Mouse (Mus musculus): ENCODE measurements around the gene Magix.
A peak's percentile ranks its signal among the peaks of the same experiment; 100 is the strongest.
"Not testable (repeated sequence)": the region's sequence is repeated elsewhere in the genome, so short reads cannot be mapped to it uniquely, and the experiment has no call there.

The Magix gene

DNA sequence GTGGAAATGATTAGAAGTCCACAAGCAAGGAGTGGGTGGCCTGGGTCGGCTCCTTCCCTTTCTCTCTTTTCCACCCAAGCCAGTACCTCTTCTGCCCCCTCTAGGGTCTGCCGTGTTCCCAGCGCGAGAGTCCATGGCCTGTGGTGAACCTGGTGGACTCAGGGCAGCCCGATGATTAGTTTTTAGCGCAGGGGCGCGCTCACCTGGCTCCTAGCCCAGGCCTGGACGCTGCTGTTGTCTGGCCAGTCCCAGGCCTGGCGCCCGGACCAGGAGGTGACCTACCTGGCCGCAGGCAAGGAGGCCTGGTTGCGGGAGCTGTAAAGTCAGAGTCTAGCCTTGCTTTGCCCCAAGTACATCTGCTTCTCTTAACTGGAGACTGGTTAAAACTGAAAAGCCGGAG, at the start of gene Magix:
Magix (minus strand) TSS at position 388 of the 400 bp plus-strand sequence.
- no peak for DNase-seq

- no peak for DNase-seq
Observed at GRCm38 (mm10) chrX:7728922-7729265, 47.8 kb upstream of the Magix start.

GRCm38 (mm10) chrX:7728215-7728921, 47.3 kb upstream of the Magix start, which contains the start of gene Praf2:
Gene Praf2, plus strand, starts transcription at chrX:7728439.
- DNase-seq = peak; percentile 55 to 63

- DNase-seq = no peak
Observed at GRCm38 (mm10) chrX:7727176-7727575, 46.1 kb upstream of the Magix start.

- DNase-seq = no peak
Observed at GRCm38 (mm10) chrX:7725841-7726240, 44.8 kb upstream of the Magix start.

GRCm38 (mm10) chrX:7724135-7724534, 43.1 kb upstream of the Magix start:
- no peak for DNase-seq

GRCm38 (mm10) chrX:7722691-7723090, 41.6 kb upstream of the Magix start:
- no peak for DNase-seq

DNA sequence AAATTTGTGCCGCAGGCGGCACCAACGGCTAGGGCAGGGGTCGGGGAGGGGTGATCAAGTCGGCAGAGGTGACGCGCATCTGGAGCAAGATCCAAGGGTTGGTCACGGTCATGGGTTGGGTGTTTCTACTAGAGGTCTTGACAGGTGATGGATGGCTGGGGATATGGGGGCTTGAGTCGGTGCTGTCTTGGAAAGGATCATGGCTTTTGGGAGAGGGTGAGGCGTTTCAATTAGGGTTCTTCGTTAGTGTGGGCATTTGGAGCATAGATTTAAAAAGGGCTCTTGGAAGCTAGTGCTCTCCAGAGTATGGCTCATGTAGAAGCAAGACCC, 41.2 kb upstream of the Magix start:
- DNase-seq = no peak

DNA sequence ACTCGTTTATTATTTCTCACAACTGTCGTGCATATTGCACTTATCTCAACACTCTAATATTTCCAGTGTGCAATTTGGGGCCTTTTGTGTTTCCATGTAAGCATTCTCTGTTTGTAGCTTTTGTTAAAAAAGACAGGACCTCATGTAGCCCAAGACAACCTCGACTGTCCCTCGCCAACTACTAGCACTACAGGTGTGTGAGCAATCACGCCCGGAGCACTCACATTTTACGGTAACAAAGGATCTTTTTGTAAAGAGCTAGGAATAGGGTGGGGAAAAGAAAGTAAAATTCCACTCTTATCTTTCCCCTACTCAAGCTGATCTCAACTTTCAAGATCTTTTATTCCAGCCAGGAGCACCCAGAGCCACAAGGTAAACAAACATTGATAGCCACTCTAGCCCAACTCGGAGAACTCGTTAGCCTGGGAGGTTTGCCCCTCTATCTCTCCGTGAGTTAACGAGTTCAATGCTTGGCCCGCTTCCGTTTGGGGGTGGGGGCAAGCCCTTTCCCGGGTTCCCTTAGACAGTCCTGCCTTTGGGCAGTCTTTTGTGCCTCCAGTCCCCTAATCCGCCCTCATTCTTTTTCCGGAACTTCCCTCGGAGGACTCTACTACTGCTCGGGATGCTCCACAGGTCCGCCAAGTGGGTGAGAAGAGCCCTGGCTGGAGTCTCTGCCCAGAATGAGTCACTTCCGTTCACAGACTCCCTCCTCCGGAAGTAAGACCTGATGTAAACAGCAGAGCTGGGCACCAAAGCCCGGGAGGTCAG, 40.6 kb upstream of the Magix start, which contains the start of gene Gm45208:
Gm45208 (plus strand) TSS at position 732 of the 768 bp plus-strand sequence.
- peak; percentile 36 to 62 for DNase-seq

DNA sequence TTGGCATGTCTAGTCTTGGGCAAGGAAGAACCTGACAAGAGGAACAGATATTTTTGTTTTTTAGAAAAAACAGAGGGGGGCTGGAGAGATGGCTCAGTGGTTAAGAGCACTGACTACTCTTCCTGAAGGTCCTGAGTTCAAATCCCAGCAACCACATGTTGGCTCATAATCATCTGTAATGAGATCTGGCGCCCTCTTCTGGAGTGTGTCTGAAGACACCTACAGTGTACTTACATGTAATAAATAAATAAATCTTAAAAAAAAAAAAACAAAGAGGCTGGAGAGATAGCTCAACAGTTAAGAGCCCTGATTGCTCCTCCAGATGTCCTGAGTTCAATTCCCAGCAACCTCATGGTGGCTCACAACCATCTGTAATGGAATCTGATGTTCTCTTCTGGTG, 35.0 kb upstream of the Magix start:
- DNase-seq = not testable (repeated sequence)

DNA sequence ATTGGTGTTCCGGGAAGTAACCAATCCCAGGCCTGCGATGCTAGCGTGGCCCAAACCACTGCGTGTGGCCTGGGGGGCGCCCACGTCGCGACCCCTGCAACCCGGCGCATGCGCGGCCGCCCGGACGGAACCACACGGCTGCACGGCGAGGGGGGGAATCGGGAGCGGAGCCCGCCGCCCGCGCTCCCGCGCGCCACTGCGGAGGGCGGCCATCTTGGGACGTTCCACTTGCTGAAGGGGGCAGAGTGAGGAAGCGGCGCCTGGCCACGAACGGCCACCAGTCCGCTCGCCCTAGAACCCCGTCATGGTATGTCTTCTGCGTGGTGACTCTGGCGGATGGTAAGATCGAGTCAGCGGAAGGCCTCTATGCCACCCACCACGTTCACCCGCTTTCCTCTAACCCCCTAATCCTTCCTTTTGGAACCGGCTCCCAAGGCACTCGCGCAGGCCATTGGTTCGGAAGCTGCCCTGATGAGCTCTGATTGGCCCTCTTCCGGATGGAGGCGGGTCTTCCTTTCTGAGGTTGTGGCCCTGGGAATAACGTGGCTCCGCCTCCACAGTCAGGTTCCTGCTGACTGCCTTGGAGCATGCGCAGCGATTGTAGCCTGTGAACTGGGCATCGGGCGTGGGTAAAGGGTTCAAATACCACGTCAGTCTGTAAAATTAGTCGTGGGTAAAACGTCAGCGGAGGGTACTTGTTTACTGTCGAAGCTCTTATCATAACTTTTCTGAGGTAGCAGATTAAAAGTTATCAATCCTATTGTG, 33.3 kb upstream of the Magix start, which contains the start of gene Wdr45:
Wdr45 (plus strand) TSS at position 199 of the 765 bp plus-strand sequence.
- peak; percentile 78 to 85 for DNase-seq

DNA sequence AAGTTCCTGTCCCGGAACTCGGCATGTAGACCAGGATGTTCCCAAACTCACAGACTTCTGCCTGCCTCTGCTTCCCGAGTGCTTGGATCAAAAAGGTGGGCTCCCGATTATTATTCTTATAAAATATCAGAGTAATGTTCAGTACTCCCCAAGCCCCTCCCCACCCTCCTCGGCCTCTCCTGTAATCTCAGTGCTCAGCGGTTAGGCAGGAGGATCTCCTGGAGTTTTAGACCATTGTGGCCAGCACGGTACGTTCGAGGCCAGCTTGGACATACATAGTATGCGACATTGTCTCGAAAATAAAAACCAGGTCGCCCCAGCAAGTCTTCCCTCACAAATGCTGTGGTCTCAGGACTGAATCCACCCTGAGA, 32.7 kb upstream of the Magix start:
- DNase-seq = not testable (repeated sequence)

GRCm38 (mm10) chrX:7696954-7697381, 15.9 kb upstream of the Magix start, which contains the start of gene Gpkow:
Gene Gpkow, plus strand, starts transcription at chrX:7697131.
- peak; percentile 57 to 66 for DNase-seq

- DNase-seq = no peak
Observed at GRCm38 (mm10) chrX:7696520-7696919, 15.5 kb upstream of the Magix start.

GRCm38 (mm10) chrX:7692862-7693261, 11.8 kb upstream of the Magix start:
- DNase-seq = peak in 1 of 2 experiments; percentile 39

DNA sequence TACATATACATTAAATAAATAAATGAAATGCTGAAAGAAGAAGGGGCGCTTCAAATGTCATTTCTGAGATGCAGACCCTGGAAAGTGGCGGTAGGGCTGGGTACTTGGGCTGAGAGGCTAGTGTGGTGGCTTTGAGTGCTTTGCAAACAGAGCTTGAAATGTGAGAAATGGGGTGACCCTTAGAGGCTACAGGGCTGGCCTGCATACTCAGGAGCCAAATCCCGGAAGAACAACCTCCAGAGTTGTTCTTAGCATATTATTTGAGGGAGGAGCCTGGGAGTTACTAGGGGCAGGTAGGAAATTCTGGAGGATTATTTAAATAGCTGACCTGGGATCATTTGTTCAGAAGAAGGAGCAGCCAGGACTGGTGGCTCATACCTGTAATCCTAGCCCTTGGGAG, 9.4 kb upstream of the Magix start:
- no peak for DNase-seq

DNA sequence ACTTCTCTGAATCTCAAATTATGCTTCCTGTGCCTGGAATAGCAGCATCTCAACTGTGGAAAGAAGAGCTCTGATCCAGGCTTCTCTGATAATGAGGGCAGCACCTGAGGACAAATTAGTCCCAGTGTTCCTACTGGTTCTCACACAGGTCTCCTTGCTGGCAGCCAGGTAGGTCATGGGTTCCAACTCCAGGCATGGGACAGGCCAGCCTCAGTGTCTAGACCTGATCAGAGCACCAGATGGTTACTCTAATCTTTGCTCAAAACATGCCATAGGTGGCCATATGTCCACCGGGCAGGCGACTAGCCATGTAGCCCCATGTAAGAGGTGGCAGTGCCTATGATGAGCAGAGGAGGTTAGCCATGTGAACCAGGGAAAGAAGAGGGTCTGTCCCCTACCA, 7.3 kb upstream of the Magix start:
- DNase-seq = no peak

DNA sequence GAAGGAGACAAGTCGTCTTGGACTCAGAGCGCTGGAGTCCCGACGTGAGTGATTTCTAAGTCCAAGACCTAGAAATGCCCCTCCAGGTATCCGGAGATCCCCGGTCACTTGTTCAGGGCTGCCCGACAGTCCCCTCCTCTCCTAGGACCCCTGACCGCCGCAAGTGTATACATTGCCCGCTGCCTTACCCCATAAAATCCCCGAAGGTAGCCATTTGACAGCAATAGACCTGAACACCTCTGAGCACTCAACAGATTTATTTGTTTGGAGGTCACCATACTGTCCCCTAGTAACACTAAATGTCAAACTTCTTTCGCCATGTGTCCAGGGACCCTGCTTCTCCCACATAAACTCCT, 1.0 kb downstream of the Magix start:
- DNase-seq = no peak

- DNase-seq = peak; percentile 80 to 85
Observed at GRCm38 (mm10) chrX:7679405-7680056, 1.5 kb downstream of the Magix start.

- DNase-seq = no peak
Observed at GRCm38 (mm10) chrX:7678986-7679385, 2.1 kb downstream of the Magix start.

DNA sequence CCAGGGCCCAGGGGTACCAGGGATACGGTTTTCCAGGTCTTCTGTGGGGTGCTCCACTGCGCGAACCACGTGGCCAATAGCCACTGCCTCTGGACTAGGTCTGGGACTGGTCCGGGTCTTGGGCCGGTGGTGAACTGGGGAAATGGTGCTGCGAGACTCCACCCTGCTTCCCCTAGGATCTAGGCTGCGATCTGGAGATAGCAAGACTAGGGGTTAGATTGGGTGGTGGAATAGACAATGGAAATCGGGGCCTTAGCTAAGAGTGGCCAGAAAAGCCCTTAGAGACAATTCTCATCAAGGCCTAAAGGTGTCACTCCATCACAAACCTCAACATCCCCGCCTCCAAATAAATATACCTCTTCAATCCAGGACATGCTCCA, 6.1 kb downstream of the Magix start:
- DNase-seq = no peak

DNA sequence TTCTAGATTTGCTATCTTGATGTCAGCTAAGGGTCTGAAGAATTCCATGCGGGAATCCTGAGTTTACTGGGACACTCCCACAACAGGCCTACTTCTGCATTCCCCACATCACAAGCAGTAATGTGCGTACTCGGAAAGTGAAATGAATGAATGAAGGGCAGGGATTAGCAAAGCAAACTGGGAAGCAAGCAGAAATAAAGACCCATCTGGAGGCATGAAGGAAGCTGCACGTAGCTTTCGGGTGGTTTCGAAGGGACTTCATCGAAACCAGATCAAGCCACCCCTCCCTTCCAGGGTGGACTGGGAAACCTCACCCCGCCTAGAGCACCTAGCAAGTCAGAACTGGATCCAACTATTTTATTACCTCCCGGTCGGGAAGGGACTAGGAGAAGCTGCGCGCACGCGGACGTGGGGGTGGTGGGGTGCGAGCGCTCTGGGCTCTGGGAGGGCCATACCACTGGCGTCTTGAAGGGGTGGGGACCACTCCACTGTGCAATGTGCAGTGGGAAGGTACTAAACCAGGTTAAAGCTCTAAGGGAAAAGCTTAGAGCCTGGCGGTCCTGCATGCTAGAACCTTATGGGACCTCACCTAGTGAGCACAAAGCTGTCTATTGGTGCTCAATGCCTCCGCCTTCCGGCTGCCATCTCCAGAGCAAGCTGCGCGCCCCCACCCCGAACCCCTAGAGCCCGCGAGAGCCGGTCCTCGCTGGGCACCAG, 6.6 kb downstream of the Magix start:
- peak in 1 of 2 experiments; percentile 26 for DNase-seq

Data from spleen, adult 18-20 months (tissue).